Mouse (Mus musculus) G1E-ER4 (cell line): Measurements from ENCODE around the gene Robo1. TPM values are rescaled to one million over a fixed set of nuclear protein-coding genes. Genes with fewer than 3 reads are reported as not detected.

ENCODE experiments used
- GATA1 ChIP-seq: IDR thresholded peaks from one replicate; pipeline ENCODE4 v1.8.0; 2012; ENCODE audit warnings: low read length, inconsistent platforms
- polyA plus RNA-seq: library from polyadenylated mRNA; stranded (reverse); fragments of >175 nt; gene quantifications from 2 replicates; pipeline ENCODE4 v1.2.3, GENCODE M21; 2012

Robo1 gene
- polyA plus RNA-seq, 1 experiment, result not detected

DNA sequence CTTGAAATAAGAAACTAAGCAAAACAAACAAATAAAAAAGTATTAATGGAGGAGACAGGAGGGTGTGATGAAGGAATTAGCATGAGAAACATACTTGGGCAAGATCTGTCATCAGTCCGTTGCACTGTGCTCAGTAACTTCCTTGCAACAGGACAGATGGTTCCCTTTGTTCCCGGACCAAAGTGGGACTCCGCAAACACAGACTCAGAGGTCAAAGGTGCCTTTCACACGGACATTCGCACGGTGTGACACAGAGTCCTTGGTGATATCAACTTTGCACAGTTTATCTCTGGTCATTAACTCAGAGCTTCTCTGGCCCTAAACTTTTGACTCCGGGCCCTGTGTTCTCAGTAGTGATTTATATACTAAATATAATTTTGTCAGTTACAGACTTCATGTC lies 730.4 kb downstream of the Robo1 start:
- TF ChIP-seq GATA1, result no peak

DNA sequence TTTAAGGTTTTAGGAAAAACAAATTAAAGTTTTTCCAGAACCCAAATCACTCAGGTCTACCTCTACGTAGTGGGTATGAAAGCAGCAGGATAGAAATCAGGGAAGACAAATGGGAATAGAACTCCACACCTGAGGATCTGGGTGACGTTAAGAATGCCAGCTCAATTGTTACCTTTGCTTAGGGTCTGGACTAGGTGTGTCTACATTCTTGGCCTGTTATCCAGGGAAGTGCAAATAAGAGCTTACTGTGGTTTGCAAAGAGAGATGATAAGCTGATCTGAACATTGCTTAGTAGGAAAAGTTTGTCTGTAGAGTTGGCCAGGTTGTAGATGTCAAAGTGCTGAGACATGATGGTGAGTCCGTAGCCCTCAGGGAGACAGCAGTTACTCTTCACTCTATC lies 754.4 kb downstream of the Robo1 start:
- no peak for TF ChIP-seq GATA1

- TF ChIP-seq GATA1, result no peak
Measured at GRCm38 (mm10) chr16:73067782-73068181, 759.7 kb downstream of the Robo1 start.

DNA sequence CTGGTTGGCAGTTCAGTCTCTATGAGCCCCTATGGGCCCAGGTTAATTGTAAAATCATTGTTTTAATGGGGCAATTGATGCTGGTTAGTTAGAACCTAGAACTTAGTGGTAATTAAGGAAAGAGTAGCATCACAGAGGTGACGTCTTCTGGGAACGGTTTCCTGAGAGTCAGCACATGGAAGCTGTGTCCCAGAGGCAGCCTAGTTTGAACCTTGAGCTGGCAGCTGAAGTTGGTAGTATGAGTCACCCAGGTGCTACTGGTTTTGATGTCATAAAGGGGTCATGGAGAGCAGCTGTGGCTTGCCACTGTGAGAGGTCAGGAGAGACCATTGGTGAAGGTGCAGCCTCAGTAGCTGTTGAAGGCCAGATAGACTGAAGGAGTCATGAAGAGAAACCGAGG lies 763.9 kb downstream of the Robo1 start:
- TF ChIP-seq GATA1, result no peak

GRCm38 (mm10) chr16:73072883-73073282 lies 764.8 kb downstream of the Robo1 start:
- TF ChIP-seq GATA1, result no peak

GRCm38 (mm10) chr16:73082420-73082819 lies 774.3 kb downstream of the Robo1 start:
- no peak for TF ChIP-seq GATA1

GRCm38 (mm10) chr16:73083077-73083476 lies 775.0 kb downstream of the Robo1 start:
- TF ChIP-seq GATA1, result no peak
